Mouse (Mus musculus) hindbrain, embryonic 14.5 days (tissue): Measurements from ENCODE around the gene Sfxn5. TPM values are rescaled to one million over a fixed set of nuclear protein-coding genes. Genes with fewer than 3 reads are reported as not detected.

ENCODE experiments used
- microRNA-seq: library from miRNA; unstranded; fragments of <30 nt; microRNA quantifications from one replicate; pipeline ENCODE4, GENCODE M21; 2016
- polyA plus RNA-seq: library from polyadenylated mRNA; unstranded; fragments of >200 nt; fragmentation: Nextera tagmentation; extraction: Ambion mirVana; gene quantifications from 2 replicates; pipeline ENCODE4 v1.2.1, GENCODE M21; 2014

Sfxn5 gene
- polyA plus RNA-seq, 1 experiment from 2014 or later, result 30.4 TPM

Small RNA genes lying within 50 kb of the gene (microRNA-seq; reads per million reads assigned to microRNA genes)
- not detected for gene Mir705

Other genes with a start within 250 kb of the Sfxn5 start
- 38.2 and 42.7 TPM in 2 replicates for gene Spr, start 195.7 kb downstream of the Sfxn5 start, polyA plus RNA-seq
- gene Emx1, start 146.0 kb downstream of the Sfxn5 start, polyA plus RNA-seq, result not detected in 2 replicates
- 21.3 and 24.6 TPM in 2 replicates for gene Rab11fip5, start 41.2 kb upstream of the Sfxn5 start, polyA plus RNA-seq
- not detected in 2 replicates for gene Noto, start 90.5 kb upstream of the Sfxn5 start, polyA plus RNA-seq
- gene Smyd5, start 98.6 kb upstream of the Sfxn5 start, polyA plus RNA-seq, result 58.8 and 62.9 TPM in 2 replicates
- gene Cct7, start 118.1 kb upstream of the Sfxn5 start, polyA plus RNA-seq, result 566 and 602 TPM in 2 replicates
- gene Pradc1, start 118.5 kb upstream of the Sfxn5 start, polyA plus RNA-seq, result 18.0 and 21.5 TPM in 2 replicates
- gene Fbxo41, start 169.6 kb upstream of the Sfxn5 start, polyA plus RNA-seq, result 10.3 and 12.7 TPM in 2 replicates
- gene Egr4, start 180.2 kb upstream of the Sfxn5 start, polyA plus RNA-seq, result 0.08 and 0.18 TPM in 2 replicates